Mouse (Mus musculus) midbrain, postnatal 0 days (tissue): Measurements from ENCODE around the gene Bpi. TPM values are rescaled to one million over a fixed set of nuclear protein-coding genes. Genes with fewer than 3 reads are reported as not detected.

Source experiments
- ATAC-seq: fragments of 200-750 bp; cut with Nextera tagmentation; 2 replicates; pipeline ENCODE4 v1.8.0; 2017; ENCODE audit warnings: moderate number of reproducible peaks, mild to moderate bottlenecking, moderate TSS enrichment, moderate library complexity; ENCODE audit not compliant: low FRiP score
- DNase-seq: peaks from one replicate; pipeline ENCODE4 v3.0.0-alpha.2; 2015; ENCODE audit warnings: low spot score
- H3K27ac ChIP-seq: fragments of 300-500 bp; sonication (generic); 2 replicates; pipeline ENCODE4 v1.5.1; 2014; ENCODE audit warnings: low read depth, mild to moderate bottlenecking, low read length, mixed read lengths
- H3K27me3 ChIP-seq: fragments of 300-500 bp; sonication (generic); 2 replicates; pipeline ENCODE4 v1.6.1; 2014; ENCODE audit warnings: low read length, control low read depth, mixed read lengths; ENCODE audit not compliant: insufficient read depth
- H3K36me3 ChIP-seq: fragments of 300-500 bp; sonication (generic); 2 replicates; pipeline ENCODE4 v1.6.1; 2014; ENCODE audit warnings: low read length, control low read depth, mixed read lengths; ENCODE audit not compliant: insufficient read depth
- H3K4me1 ChIP-seq: fragments of 300-500 bp; sonication (generic); 2 replicates; pipeline ENCODE4 v1.6.1; 2014; ENCODE audit warnings: mild to moderate bottlenecking, control low read depth, antibody characterized with exemption, low read length, mixed read lengths; ENCODE audit not compliant: insufficient read depth
- H3K4me2 ChIP-seq: fragments of 300-500 bp; sonication (generic); 2 replicates; pipeline ENCODE4 v1.6.1; 2014; ENCODE audit warnings: low read depth, mild to moderate bottlenecking, low read length, mixed read lengths; ENCODE audit not compliant: poor library complexity, severe bottlenecking
- H3K4me3 ChIP-seq: fragments of 300-500 bp; sonication (generic); 2 replicates; pipeline ENCODE4 v1.5.1; 2014; ENCODE audit warnings: low read depth, mild to moderate bottlenecking, low read length, moderate library complexity
- H3K9ac ChIP-seq: fragments of 300-500 bp; sonication (generic); replicated peaks from 2 replicates; pipeline ENCODE4 v1.6.1; 2014; ENCODE audit warnings: mild to moderate bottlenecking, low read length, moderate library complexity, mixed read lengths; ENCODE audit not compliant: poor library complexity, severe bottlenecking
- H3K9me3 ChIP-seq: fragments of 300-500 bp; sonication (generic); 2 replicates; pipeline ENCODE4 v1.6.1; 2016; ENCODE audit warnings: low read length, control low read depth
- CTCF ChIP-seq: IDR thresholded peaks from 2 replicates; pipeline ENCODE4 v1.5.1; 2016; ENCODE audit warnings: antibody characterized with exemption, mild to moderate bottlenecking
- WGBS: fragments of 180-500 bp; shearing (Covaris S2); extraction: QIAGEN DNeasy Blood & Tissue Kit; methylation state at CpG from one replicate; pipeline ENCODE4 v1.1.7; 2014; 5-methylcytosine and 5-hydroxymethylcytosine counted together
- polyA plus RNA-seq: library from polyadenylated mRNA; unstranded; fragments of >200 nt; fragmentation: Nextera tagmentation; extraction: Ambion mirVana; gene quantifications from 2 replicates; pipeline ENCODE4 v1.2.1, GENCODE M21; 2015
- total RNA-seq: library from RNA; depleted of rRNA; stranded (reverse); fragments of >200 nt; gene quantifications from 2 replicates; pipeline ENCODE4 v1.2.3, GENCODE M21; 2014

Gene Bpi
- total and polyA plus RNA-seq, 2 experiments from 2014 or later = 0.22 TPM; not detected in 1

DNA sequence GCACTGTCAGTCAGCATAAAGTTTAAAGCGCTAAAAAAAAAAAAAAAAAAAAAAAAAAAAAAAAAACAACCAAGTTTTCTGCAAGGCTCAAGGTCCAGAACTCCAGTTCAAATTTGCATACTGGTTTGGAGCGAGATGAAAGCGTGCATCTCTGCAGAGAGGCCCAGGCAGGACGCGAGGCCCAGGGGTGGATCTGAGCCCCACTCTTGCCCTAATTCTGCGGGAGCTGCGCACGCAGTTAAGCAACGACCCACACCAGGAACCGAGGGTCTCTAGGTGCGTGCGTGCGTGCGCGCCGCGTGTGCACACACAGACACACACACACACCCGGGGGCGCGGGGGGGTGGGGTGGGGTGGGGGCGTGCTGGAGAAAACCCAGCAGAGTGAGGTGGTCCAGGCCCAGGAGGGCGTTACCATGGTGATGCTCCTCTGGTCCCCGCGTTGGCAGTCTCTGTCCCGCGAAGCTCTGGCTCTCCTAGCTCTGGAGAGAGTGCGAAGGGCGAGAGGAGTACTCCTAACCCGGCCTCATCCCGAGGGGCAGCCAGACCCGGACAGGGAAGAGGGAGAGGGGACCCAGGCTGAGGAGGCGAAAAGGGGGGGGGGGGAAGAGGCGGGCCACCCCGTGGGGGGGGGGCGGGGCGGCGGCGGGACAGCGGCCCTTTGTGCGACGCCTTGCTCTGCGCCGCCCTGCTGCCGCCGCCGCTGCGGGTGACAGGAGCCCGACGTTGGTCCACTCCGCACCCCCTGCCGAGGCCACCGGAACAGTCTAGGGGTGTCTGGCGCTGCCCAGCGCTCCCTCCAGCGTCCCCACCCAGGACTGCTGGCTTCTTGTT is 29.0 kb upstream of the Bpi start, which contains the start of gene D630003M21Rik:
D630003M21Rik (minus strand) TSS at position 553 of the 833 bp plus-strand sequence.
- ATAC-seq (peak; percentile 84), DNase-seq (peak; percentile 59)
- Histone ChIP-seq H3K9ac (peak within 1 kb of the TSS; percentile 48), H3K27me3 (no peaks in the 10 kb centered on the region), H3K4me2 (peak within 1 kb of the TSS; percentile 94), H3K4me1 (peaks cover 7% of the 10 kb centered on the region; the same call in 1 of the 2 replicates), H3K9me3 (no peaks in the 10 kb centered on the region), H3K27ac (no peak within 1 kb of the TSS), H3K36me3 (no peaks in the 10 kb centered on the region), H3K4me3 (peak within 1 kb of the TSS; percentile 42)
- peak; percentile 40 for TF ChIP-seq CTCF
- WGBS = under 1% methylated on average over 39 of the region's 55 CpGs

DNA sequence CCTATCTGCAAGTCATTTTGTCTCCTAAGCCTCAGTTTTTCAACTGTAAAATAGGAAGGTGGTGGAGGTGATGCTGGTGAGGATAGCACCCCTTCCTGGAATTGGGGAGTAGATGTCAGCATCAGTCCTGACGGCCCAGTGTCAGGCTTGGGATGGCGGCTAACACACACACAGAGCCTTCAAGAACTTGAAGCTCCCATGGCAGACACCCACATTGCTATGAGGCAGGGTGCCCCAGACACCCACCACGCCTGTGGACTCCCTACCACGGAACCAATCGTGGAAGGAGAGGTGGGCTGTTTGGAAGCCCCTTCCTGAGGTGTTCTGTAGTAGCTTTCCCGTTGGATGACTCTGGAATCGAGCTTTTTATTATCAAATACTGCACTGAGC is 28.4 kb upstream of the Bpi start:
- Histone ChIP-seq H3K4me3 (peak overlapping the region; percentile 42), H3K27me3 (no peaks in the 10 kb centered on the region), H3K9me3 (no peaks in the 10 kb centered on the region), H3K36me3 (no peaks in the 10 kb centered on the region), H3K27ac (no peak overlapping the region), H3K4me2 (peak overlapping the region; percentile 94), H3K9ac (peak overlapping the region; percentile 48), H3K4me1 (peaks cover 7% of the 10 kb centered on the region; the same call in 1 of the 2 replicates)
- TF ChIP-seq CTCF = no peak
- ATAC-seq (no peak), DNase-seq (no peak)
- WGBS = 22% methylated on average over 7 of the region's 7 CpGs

DNA sequence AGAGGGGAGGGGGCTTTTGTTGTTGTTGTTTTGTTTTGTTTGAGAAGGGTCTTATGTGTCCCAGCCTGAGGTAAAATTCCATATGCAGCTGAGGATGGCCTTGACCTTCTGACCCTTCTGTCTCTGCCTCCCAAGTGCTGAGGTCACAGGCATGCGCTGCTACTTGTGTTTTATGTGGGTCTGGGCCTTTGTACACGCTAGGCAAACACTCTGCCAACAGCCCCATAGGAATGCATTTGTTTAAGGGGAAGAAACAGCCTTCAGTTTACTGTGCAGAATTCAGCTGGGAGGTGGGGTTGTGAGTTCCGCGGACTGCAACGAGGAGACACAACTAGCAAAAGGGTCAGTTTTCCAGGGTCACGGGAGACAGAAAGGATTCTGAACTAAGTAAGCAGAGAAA is 27.3 kb upstream of the Bpi start:
- Histone ChIP-seq H3K9me3 (no peaks in the 10 kb centered on the region), H3K4me3 (no peak overlapping the region), H3K9ac (no peak overlapping the region), H3K27ac (no peak overlapping the region), H3K4me2 (no peak overlapping the region), H3K4me1 (peaks cover 7% of the 10 kb centered on the region; the same call in 1 of the 2 replicates), H3K36me3 (no peaks in the 10 kb centered on the region), H3K27me3 (no peaks in the 10 kb centered on the region)
- no peak for DNase-seq
- 38% methylated on average over 6 of the region's 6 CpGs for WGBS
- no peak for TF ChIP-seq CTCF
- ATAC-seq = no peak

DNA sequence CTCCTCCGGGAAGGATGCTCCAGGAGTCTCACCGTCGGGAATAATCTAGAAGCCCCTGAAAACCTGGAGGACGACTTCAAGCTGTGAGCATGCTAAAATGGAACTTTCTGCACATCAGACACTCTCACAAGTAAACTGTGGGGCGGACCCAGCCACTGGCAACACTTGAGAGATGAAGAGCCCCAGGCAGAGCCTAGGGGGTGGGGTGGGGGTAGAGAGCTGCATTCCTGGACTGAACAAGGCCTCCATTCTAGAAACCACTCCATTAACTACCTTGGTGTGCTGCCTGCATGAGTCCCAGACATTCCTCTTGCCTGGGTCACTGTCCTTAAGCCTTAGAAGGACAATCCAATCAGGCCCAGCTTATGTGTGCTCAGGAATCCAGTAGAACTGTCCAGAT is 26.8 kb upstream of the Bpi start:
- Histone ChIP-seq H3K36me3 (no peaks in the 10 kb centered on the region), H3K9me3 (no peaks in the 10 kb centered on the region), H3K27ac (no peak overlapping the region), H3K4me1 (peaks cover 7% of the 10 kb centered on the region; the same call in 1 of the 2 replicates), H3K9ac (no peak overlapping the region), H3K4me3 (no peak overlapping the region), H3K27me3 (no peaks in the 10 kb centered on the region), H3K4me2 (no peak overlapping the region)
- no peak for TF ChIP-seq CTCF
- ATAC-seq (no peak), DNase-seq (no peak)
- WGBS = 34% methylated on average over 5 of the region's 5 CpGs

DNA sequence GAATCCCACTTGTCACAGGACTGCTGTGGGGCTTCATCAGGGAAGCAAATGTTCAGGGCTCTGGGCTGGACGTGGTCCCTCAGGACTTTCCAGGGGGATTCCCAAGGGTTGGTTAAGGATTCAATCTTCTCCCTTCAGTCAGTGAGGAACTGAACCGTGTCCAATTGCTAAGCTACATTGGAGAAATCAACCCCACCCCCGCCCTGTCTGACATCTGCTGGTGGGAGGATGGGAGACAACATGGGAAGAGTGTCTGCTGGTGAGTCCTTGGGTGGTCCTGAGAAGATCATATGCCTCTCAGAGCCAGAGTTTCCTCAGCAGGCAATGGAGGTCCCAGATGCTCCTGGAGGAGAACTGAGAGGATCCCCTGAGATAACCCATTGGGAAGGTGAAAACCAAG is 25.5 kb upstream of the Bpi start:
- Histone ChIP-seq H3K4me1 (peaks cover 7% of the 10 kb centered on the region; the same call in 1 of the 2 replicates), H3K9me3 (no peaks in the 10 kb centered on the region), H3K9ac (no peak overlapping the region), H3K4me2 (no peak overlapping the region), H3K4me3 (no peak overlapping the region), H3K27me3 (no peaks in the 10 kb centered on the region), H3K27ac (no peak overlapping the region), H3K36me3 (no peaks in the 10 kb centered on the region)
- ATAC-seq (no peak), DNase-seq (no peak)
- WGBS = 55% methylated on average over 3 of the region's 3 CpGs
- TF ChIP-seq CTCF = no peak

DNA sequence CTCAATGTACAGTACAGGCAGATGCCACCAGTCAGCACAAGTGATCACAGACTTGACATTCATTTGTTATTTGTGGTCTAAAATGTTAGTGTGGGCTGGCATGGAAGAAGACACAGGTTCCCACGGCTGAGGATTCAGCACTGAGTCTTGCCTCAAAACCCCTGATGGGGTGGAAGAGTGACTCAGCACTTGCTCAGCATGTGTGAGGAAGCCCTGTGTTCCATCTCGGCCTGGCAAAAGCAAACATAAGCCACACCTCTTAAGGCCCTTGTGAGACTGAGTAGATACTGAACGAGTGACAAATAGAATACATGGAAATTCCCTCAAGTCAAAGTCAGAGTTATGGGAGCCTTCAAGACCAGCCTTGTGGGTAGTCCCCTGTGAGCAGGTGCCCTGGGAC is 24.8 kb upstream of the Bpi start:
- WGBS = 82% methylated on average over 3 of the region's 3 CpGs
- TF ChIP-seq CTCF = no peak
- H3K27me3 ChIP-seq = no peaks in the 10 kb centered on the region
- no peak overlapping the region for H3K9ac ChIP-seq
- no peak overlapping the region for H3K27ac ChIP-seq
- H3K36me3 ChIP-seq = no peaks in the 10 kb centered on the region
- no peak overlapping the region for H3K4me3 ChIP-seq
- no peak overlapping the region for H3K4me2 ChIP-seq
- ATAC-seq (no peak), DNase-seq (no peak)
- peaks cover 7% of the 10 kb centered on the region; the same call in 1 of the 2 replicates for H3K4me1 ChIP-seq
- no peaks in the 10 kb centered on the region for H3K9me3 ChIP-seq
